Mouse (Mus musculus): ENCODE measurements around the gene Gm49322.

DNA sequence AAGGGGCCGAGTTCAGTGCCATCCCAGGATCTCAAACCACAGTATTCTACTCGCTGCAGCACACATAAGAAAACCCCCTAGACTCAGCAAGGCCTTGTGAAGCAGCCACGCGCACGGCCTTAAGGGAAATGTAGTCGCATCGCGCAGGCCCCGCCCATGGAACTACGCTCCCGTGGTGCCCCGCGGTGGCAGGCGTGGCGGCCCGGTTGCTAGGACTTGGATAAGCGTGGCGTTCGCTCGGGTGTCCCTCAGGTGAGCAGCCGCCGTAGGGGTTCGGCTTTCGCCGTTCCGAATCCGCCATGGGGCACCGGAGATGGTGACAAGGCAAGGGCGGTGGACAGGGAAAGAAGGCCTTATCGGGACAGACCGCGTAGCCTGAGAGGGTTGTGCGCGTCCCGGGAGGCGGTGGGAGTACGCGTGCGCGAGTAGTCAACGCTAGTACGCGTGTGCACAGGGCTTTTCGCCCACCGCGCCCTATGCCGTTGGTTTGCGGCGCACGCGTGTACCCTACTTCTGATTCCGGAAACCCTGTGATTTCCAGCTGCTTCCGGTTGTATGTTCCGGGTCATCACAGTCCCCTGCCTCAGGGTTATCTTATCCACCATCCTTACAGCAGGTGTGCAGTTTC lies 3.0 kb upstream of the Gm49322 start, which contains the start of the genes Scamp4 and Adat3:
- TF ChIP-seq CTCF (IDR thresholded peaks at IDR 0.05; ENCODE audit: low read depth, low read length), result no peak
- TF ChIP-seq POLR2A (IDR thresholded peaks at IDR 0.05; ENCODE audit: borderline replicate concordance, low read depth, low read length), result no peak
